Mouse (Mus musculus) ES-E14 (cell line): ENCODE data around the gene AC140267.1.

Source experiments
- CHD2 ChIP-seq: IDR thresholded peaks from 2 replicates; pipeline ENCODE4 v1.6.1; 2014; ENCODE audit warnings: mild to moderate bottlenecking, low read depth, low read length, inconsistent platforms
- ZNF384 ChIP-seq: IDR thresholded peaks from 2 replicates; pipeline ENCODE4 v1.6.1; 2012; ENCODE audit warnings: low read depth, low read length, inconsistent platforms

GRCm38 (mm10) chr15:80219211-80219610 is 16.4 kb upstream of the AC140267.1 start:
- TF ChIP-seq ZNF384 (no peak), CHD2 (no peak)
